Mouse (Mus musculus): Measurements from ENCODE around the gene Tmem217. TPM values are rescaled to one million over a fixed set of nuclear protein-coding genes. Genes with fewer than 3 reads are reported as not detected.

Gene Tmem217
- polyA plus RNA-seq, 1 experiment from 2014 or later = 0.39 TPM

GRCm38 (mm10) chr17:29489971-29490712, 62.0 kb downstream of the Tmem217 start:
- H3K27me3 ChIP-seq (ENCODE audit: control insufficient read depth, insufficient read depth, low read length) = no peaks in the 10 kb centered on the region; the same call in 1 of the 2 replicates
- H3K9ac ChIP-seq (replicated peaks; ENCODE audit: low read depth, low read length) = peak overlapping the region; percentile 84
- peak overlapping the region; percentile 87 for H3K27ac ChIP-seq (ENCODE audit: low read depth, low read length)
- H3K9me3 ChIP-seq (ENCODE audit: control insufficient read depth, low read length) = no peaks in the 10 kb centered on the region
- H3K4me1 ChIP-seq (ENCODE audit: control insufficient read depth, insufficient read depth, low read length) = peaks cover 12% of the 10 kb centered on the region
- peaks cover 7% of the 10 kb centered on the region; the same call in 1 of the 2 replicates for H3K36me3 ChIP-seq (ENCODE audit: control insufficient read depth, insufficient read depth, low read length)
- under 1% methylated on average over 49 of the region's 68 CpGs for WGBS
- peak overlapping the region; percentile 90 for H3K4me2 ChIP-seq (ENCODE audit: low read depth, low read length)
- ATAC-seq (ENCODE audit: low read depth) = peak; percentile 92
- H3K4me3 ChIP-seq (ENCODE audit: low read depth, low read length) = peak overlapping the region; percentile 90

- peak overlapping the region; percentile 90 for H3K4me3 ChIP-seq (ENCODE audit: low read depth, low read length)
- no peaks in the 10 kb centered on the region; the same call in 1 of the 2 replicates for H3K27me3 ChIP-seq (ENCODE audit: control insufficient read depth, insufficient read depth, low read length)
- WGBS = 4% methylated on average over 30 of the region's 30 CpGs
- H3K9me3 ChIP-seq (ENCODE audit: control insufficient read depth, low read length) = no peaks in the 10 kb centered on the region
- H3K36me3 ChIP-seq (ENCODE audit: control insufficient read depth, insufficient read depth, low read length) = peaks cover 3% of the 10 kb centered on the region; the same call in 1 of the 2 replicates
- peak overlapping the region; percentile 80 for H3K4me2 ChIP-seq (ENCODE audit: low read depth, low read length)
- peak overlapping the region; percentile 69 for H3K9ac ChIP-seq (replicated peaks; ENCODE audit: low read depth, low read length)
- ATAC-seq (ENCODE audit: low read depth) = no peak
- H3K27ac ChIP-seq (ENCODE audit: low read depth, low read length) = peak overlapping the region; percentile 87
- peaks cover 12% of the 10 kb centered on the region for H3K4me1 ChIP-seq (ENCODE audit: control insufficient read depth, insufficient read depth, low read length)
Measured at GRCm38 (mm10) chr17:29488978-29489970, 62.9 kb downstream of the Tmem217 start.

- no peaks in the 10 kb centered on the region for H3K36me3 ChIP-seq (ENCODE audit: control insufficient read depth, insufficient read depth, low read length)
- no peak for ATAC-seq (ENCODE audit: low read depth)
- H3K4me1 ChIP-seq (ENCODE audit: control insufficient read depth, insufficient read depth, low read length) = peaks cover 11% of the 10 kb centered on the region
- no peak overlapping the region for H3K4me3 ChIP-seq (ENCODE audit: low read depth, low read length)
- H3K9me3 ChIP-seq (ENCODE audit: control insufficient read depth, low read length) = no peaks in the 10 kb centered on the region
- no peak overlapping the region for H3K27ac ChIP-seq (ENCODE audit: low read depth, low read length)
- H3K27me3 ChIP-seq (ENCODE audit: control insufficient read depth, insufficient read depth, low read length) = no peaks in the 10 kb centered on the region; the same call in 1 of the 2 replicates
- no peak overlapping the region for H3K9ac ChIP-seq (replicated peaks; ENCODE audit: low read depth, low read length)
- WGBS = 78% methylated on average over 8 of the region's 8 CpGs
- no peak overlapping the region for H3K4me2 ChIP-seq (ENCODE audit: low read depth, low read length)
Measured at GRCm38 (mm10) chr17:29488257-29488977, 63.8 kb downstream of the Tmem217 start.

- peaks cover 5% of the 10 kb centered on the region for H3K4me1 ChIP-seq (ENCODE audit: control insufficient read depth, insufficient read depth, low read length)
- H3K9me3 ChIP-seq (ENCODE audit: control insufficient read depth, low read length) = no peaks in the 10 kb centered on the region
- 89% methylated on average over 3 of the region's 3 CpGs for WGBS
- ATAC-seq (ENCODE audit: low read depth) = no peak
- no peak overlapping the region for H3K4me2 ChIP-seq (ENCODE audit: low read depth, low read length)
- no peaks in the 10 kb centered on the region for H3K27me3 ChIP-seq (ENCODE audit: control insufficient read depth, insufficient read depth, low read length)
- no peaks in the 10 kb centered on the region for H3K36me3 ChIP-seq (ENCODE audit: control insufficient read depth, insufficient read depth, low read length)
- no peak overlapping the region for H3K4me3 ChIP-seq (ENCODE audit: low read depth, low read length)
- H3K9ac ChIP-seq (replicated peaks; ENCODE audit: low read depth, low read length) = no peak overlapping the region
- no peak overlapping the region for H3K27ac ChIP-seq (ENCODE audit: low read depth, low read length)
Measured at GRCm38 (mm10) chr17:29485336-29486233, 66.6 kb downstream of the Tmem217 start.

GRCm38 (mm10) chr17:29484431-29484830, 67.8 kb downstream of the Tmem217 start:
- H3K4me2 ChIP-seq (ENCODE audit: low read depth, low read length) = no peak overlapping the region
- no peaks in the 10 kb centered on the region for H3K9me3 ChIP-seq (ENCODE audit: control insufficient read depth, low read length)
- H3K36me3 ChIP-seq (ENCODE audit: control insufficient read depth, insufficient read depth, low read length) = no peaks in the 10 kb centered on the region
- H3K4me1 ChIP-seq (ENCODE audit: control insufficient read depth, insufficient read depth, low read length) = peaks cover 5% of the 10 kb centered on the region
- H3K9ac ChIP-seq (replicated peaks; ENCODE audit: low read depth, low read length) = no peak overlapping the region
- no peaks in the 10 kb centered on the region for H3K27me3 ChIP-seq (ENCODE audit: control insufficient read depth, insufficient read depth, low read length)
- ATAC-seq (ENCODE audit: low read depth) = no peak
- 96% methylated on average over 2 of the region's 2 CpGs for WGBS
- H3K27ac ChIP-seq (ENCODE audit: low read depth, low read length) = no peak overlapping the region
- H3K4me3 ChIP-seq (ENCODE audit: low read depth, low read length) = no peak overlapping the region

GRCm38 (mm10) chr17:29483282-29483681, 68.9 kb downstream of the Tmem217 start:
- Histone ChIP-seq H3K4me2 (ENCODE audit: low read depth, low read length) (no peak overlapping the region), H3K4me3 (ENCODE audit: low read depth, low read length) (no peak overlapping the region), H3K27me3 (ENCODE audit: control insufficient read depth, insufficient read depth, low read length) (no peaks in the 10 kb centered on the region), H3K36me3 (ENCODE audit: control insufficient read depth, insufficient read depth, low read length) (no peaks in the 10 kb centered on the region), H3K27ac (ENCODE audit: low read depth, low read length) (no peak overlapping the region), H3K9me3 (ENCODE audit: control insufficient read depth, low read length) (no peaks in the 10 kb centered on the region), H3K9ac (replicated peaks; ENCODE audit: low read depth, low read length) (no peak overlapping the region), H3K4me1 (ENCODE audit: control insufficient read depth, insufficient read depth, low read length) (no peaks in the 10 kb centered on the region)
- WGBS = 96% methylated on average over 2 of the region's 2 CpGs
- no peak for ATAC-seq (ENCODE audit: low read depth)

GRCm38 (mm10) chr17:29482632-29483031, 69.6 kb downstream of the Tmem217 start:
- Histone ChIP-seq H3K27ac (ENCODE audit: low read depth, low read length) (no peak overlapping the region), H3K4me3 (ENCODE audit: low read depth, low read length) (no peak overlapping the region), H3K9ac (replicated peaks; ENCODE audit: low read depth, low read length) (no peak overlapping the region), H3K4me2 (ENCODE audit: low read depth, low read length) (no peak overlapping the region), H3K4me1 (ENCODE audit: control insufficient read depth, insufficient read depth, low read length) (no peaks in the 10 kb centered on the region), H3K9me3 (ENCODE audit: control insufficient read depth, low read length) (no peaks in the 10 kb centered on the region), H3K27me3 (ENCODE audit: control insufficient read depth, insufficient read depth, low read length) (no peaks in the 10 kb centered on the region), H3K36me3 (ENCODE audit: control insufficient read depth, insufficient read depth, low read length) (no peaks in the 10 kb centered on the region)
- 91% methylated on average over 7 of the region's 7 CpGs for WGBS
- ATAC-seq (ENCODE audit: low read depth) = no peak

- H3K4me1 ChIP-seq (ENCODE audit: control insufficient read depth, insufficient read depth, low read length) = no peaks in the 10 kb centered on the region
Measured at GRCm38 (mm10) chr17:29480256-29480655, 71.9 kb downstream of the Tmem217 start.

More at GRCm38 (mm10) chr17:29480256-29480655, 71.9 kb downstream of the Tmem217 start:
- no peak for ATAC-seq (ENCODE audit: low read depth)
- WGBS = 98% methylated on average over 2 of the region's 2 CpGs
- Histone ChIP-seq H3K9ac (replicated peaks; ENCODE audit: low read depth, low read length) (no peak overlapping the region), H3K36me3 (ENCODE audit: control insufficient read depth, insufficient read depth, low read length) (no peaks in the 10 kb centered on the region), H3K27ac (ENCODE audit: low read depth, low read length) (no peak overlapping the region), H3K27me3 (ENCODE audit: control insufficient read depth, insufficient read depth, low read length) (no peaks in the 10 kb centered on the region), H3K4me2 (ENCODE audit: low read depth, low read length) (no peak overlapping the region), H3K9me3 (ENCODE audit: control insufficient read depth, low read length) (no peaks in the 10 kb centered on the region), H3K4me3 (ENCODE audit: low read depth, low read length) (no peak overlapping the region)

All from neural tube, embryonic 14.5 days (tissue).